Mouse (Mus musculus) kidney, adult 2 months (tissue): Measurements from ENCODE around the gene Rcl1. TPM values are rescaled to one million over a fixed set of nuclear protein-coding genes. Genes with fewer than 3 reads are reported as not detected.

Experiments
- DNase-seq: peaks from one replicate; pipeline ENCODE4 v3.0.0; 2021
- H3K27ac ChIP-seq: fragments of 200-500 bp; 2 replicates; pipeline ENCODE4 v1.5.1; 2012; ENCODE audit warnings: low read depth, low read length, control low read depth, inconsistent platforms; ENCODE audit not compliant: insufficient read depth
- H3K27me3 ChIP-seq: fragments of 200-500 bp; replicated peaks from 2 replicates; pipeline ENCODE4 v1.6.1; 2012; ENCODE audit warnings: mild to moderate bottlenecking, moderate library complexity, low read length, inconsistent platforms; ENCODE audit not compliant: control insufficient read depth, insufficient read depth
- H3K36me3 ChIP-seq: fragments of 200-500 bp; 2 replicates; pipeline ENCODE4 v1.6.1; 2012; ENCODE audit warnings: mild to moderate bottlenecking, moderate library complexity, low read length, inconsistent platforms; ENCODE audit not compliant: control insufficient read depth, insufficient read depth
- H3K4me1 ChIP-seq: fragments of 200-500 bp; 2 replicates; pipeline ENCODE4 v1.6.1; 2011; ENCODE audit warnings: low read length; ENCODE audit not compliant: control insufficient read depth, insufficient read depth
- H3K4me3 ChIP-seq: fragments of 200-500 bp; 2 replicates; pipeline ENCODE4 v1.5.1; 2011; ENCODE audit warnings: mild to moderate bottlenecking, low read depth, low read length, control low read depth; ENCODE audit not compliant: insufficient read depth
- CTCF ChIP-seq: fragments of 200-500 bp; conservative IDR thresholded peaks from 2 replicates; pipeline ENCODE4 v1.5.1; 2011; ENCODE audit warnings: low read depth, mild to moderate bottlenecking, control low read depth, low read length, moderate library complexity, mixed read lengths; ENCODE audit not compliant: insufficient read depth, insufficient read length
- POLR2A ChIP-seq: fragments of 200-500 bp; IDR thresholded peaks from one replicate; pipeline ENCODE4 v1.6.1; 2011; ENCODE audit warnings: low read depth, low read length, control low read depth
- WGBS: fragments of 180-500 bp; shearing (Covaris S2); methylation state at CpG from one replicate; pipeline ENCODE4 v1.1.7; 2018; 5-methylcytosine and 5-hydroxymethylcytosine counted together
- polyA plus RNA-seq: library from polyadenylated mRNA; depleted of rRNA; stranded (reverse); fragments of >200 nt; gene quantifications from 2 replicates; pipeline ENCODE4 v1.2.3, GENCODE M21; 2012

Rcl1 gene
- polyA plus RNA-seq, 1 experiment: 17.6 TPM

DNA sequence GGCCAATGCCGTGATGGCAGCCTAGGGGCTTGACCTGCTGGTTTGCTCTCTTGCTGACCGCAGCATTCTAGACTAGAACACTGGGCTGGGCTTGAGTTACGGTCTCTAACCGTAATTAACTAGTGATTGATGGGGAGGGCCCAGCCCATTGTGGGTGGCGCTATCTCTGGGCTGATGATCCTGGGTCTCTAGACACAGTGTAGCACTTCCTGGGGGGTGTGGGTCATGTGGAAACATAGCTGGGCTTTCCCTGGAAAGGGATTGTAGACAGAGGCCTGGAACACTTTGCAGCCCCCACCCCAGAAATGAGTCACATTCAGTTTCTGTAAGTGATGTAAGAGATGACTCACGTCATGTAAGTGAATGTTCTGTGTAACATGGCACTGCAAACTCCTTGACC lies 48.9 kb downstream of the Rcl1 start:
- DNase-seq: peak; percentile 17
- no peak overlapping the region for H3K27ac ChIP-seq

DNA sequence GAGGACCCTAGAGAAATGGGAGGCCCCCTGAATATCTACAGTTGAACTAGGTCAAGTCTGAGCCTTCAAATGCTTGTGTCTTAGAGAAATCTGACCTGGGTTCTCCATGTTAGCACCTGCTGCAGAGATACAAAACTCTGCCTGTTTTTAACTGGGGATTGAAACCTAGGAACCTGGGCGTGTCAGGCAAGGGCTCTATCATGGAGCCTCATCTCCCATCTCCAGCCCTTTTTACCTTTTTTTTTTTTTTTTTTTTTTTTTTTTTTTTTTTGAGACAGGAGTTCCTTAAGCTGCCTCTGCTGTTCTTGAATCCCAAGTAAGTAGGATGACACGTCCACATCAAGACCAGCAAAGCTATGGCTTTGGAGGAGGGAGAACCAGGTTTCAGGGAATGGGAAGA lies 50.3 kb downstream of the Rcl1 start:
- no peak overlapping the region for H3K27ac ChIP-seq
- 0 out of 2 replicates have a peak, but pooled peaks cover 3% of the 10 kb centered on the region for H3K4me1 ChIP-seq
- TF ChIP-seq POLR2A: no peak
- no peak for TF ChIP-seq CTCF
- H3K27me3 ChIP-seq: no peaks in the 10 kb centered on the region
- 89% methylated on average over 2 of the region's 2 CpGs for WGBS
- no peak for DNase-seq
- H3K36me3 ChIP-seq: no peaks in the 10 kb centered on the region
- no peak overlapping the region for H3K4me3 ChIP-seq

More for the DNA sequence above, 48.9 kb downstream of the Rcl1 start:
- Histone ChIP-seq H3K36me3 (no peaks in the 10 kb centered on the region), H3K4me1 (0 out of 2 replicates have a peak, but pooled peaks cover 3% of the 10 kb centered on the region), H3K4me3 (no peak overlapping the region), H3K27me3 (no peaks in the 10 kb centered on the region)
- TF ChIP-seq POLR2A (no peak), CTCF (no peak)
- WGBS: 48% methylated on average over 6 of the region's 6 CpGs

DNA sequence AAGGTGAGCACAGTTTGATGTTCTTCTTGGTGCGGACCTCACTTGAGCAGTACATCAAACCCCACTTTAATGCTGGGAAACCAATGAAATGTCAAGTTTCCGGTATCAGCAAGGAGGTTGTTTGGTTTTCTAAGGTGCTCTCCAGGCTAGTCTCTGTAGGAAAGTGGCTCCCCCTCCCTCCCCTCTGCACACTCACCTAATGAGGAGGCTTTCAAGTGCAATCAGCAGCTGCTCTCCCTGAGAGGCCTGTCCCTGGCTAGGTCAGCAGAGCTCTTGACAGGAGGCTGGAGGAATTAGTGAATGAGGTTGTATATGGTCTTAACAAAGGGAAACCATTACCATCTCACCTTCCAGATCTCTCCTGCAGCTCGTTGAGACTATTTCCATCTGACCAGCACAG lies 54.4 kb downstream of the Rcl1 start:
- no peak overlapping the region for H3K27ac ChIP-seq
- 77% methylated on average over 3 of the region's 3 CpGs for WGBS
- DNase-seq: no peak
- H3K27me3 ChIP-seq: no peaks in the 10 kb centered on the region
- no peaks in the 10 kb centered on the region for H3K4me1 ChIP-seq
- H3K4me3 ChIP-seq: no peak overlapping the region
- H3K36me3 ChIP-seq: no peaks in the 10 kb centered on the region
- TF ChIP-seq POLR2A (no peak), CTCF (no peak)

DNA sequence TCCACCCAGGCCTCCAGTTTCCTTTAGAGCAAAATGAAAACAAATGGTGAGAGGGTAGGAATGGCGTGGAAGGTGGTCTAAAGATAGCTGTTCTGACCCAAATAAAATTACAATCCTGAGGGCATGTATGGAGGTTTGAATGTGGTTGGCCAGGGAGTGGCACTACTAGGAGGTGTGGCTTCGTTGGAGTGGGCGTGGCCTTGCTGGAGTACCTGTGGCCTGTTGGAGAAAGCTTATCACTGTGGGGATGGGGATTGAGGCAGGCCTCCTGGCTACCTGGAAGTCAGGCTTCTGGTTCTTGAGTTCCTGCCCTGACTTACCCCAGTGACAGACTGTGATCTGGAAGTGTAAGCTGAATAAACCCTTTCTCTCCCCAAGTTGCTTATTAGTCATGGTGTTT lies 55.2 kb downstream of the Rcl1 start:
- H3K27me3 ChIP-seq: no peaks in the 10 kb centered on the region
- H3K27ac ChIP-seq: no peak overlapping the region
- TF ChIP-seq POLR2A: no peak
- TF ChIP-seq CTCF: no peak
- H3K36me3 ChIP-seq: no peaks in the 10 kb centered on the region
- H3K4me1 ChIP-seq: no peaks in the 10 kb centered on the region
- no peak for DNase-seq
- 72% methylated on average over 3 of the region's 3 CpGs for WGBS
- H3K4me3 ChIP-seq: no peak overlapping the region

DNA sequence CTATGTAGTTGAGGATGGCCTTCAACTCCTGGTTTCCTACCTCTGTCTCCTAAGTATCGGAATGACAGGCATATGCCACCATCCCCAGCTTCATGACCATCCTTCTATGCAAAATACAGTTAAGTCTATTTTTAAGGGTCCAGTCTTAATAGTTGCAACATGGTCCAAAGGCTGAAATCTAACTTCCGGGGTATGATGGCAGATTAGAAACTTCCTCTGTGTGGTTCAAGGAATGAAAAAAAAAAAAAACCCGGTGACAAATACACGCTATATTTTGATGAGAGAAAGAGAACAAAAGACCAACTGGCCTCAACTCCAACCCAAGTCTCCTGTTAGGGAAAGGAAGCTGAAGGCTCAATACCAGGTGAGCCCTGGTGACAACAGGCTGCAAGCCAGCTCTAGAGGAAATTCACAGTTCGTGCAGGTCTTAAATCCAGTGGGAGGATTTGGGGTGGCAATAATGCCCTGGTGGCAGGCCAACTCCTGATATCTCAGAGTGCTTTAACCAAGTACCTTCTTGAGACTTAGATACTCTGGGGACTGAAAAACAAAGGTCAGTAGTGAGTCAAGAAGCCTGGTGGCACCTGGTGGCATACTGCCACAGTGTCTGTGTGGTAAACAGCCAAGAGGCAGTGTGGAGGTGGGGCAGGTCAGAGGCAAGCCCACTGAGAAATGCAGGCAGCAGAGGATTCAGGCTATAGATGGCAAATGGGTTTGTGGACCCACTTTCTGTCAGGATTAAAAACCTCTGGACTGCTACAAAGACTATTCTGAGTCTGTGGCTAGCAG lies 56.7 kb downstream of the Rcl1 start:
- H3K4me1 ChIP-seq: no peaks in the 10 kb centered on the region
- TF ChIP-seq POLR2A (no peak), CTCF (no peak)
- WGBS: 88% methylated on average over 5 of the region's 5 CpGs
- no peak overlapping the region for H3K27ac ChIP-seq
- H3K4me3 ChIP-seq: no peak overlapping the region
- H3K36me3 ChIP-seq: no peaks in the 10 kb centered on the region
- DNase-seq: no peak
- H3K27me3 ChIP-seq: no peaks in the 10 kb centered on the region

DNA sequence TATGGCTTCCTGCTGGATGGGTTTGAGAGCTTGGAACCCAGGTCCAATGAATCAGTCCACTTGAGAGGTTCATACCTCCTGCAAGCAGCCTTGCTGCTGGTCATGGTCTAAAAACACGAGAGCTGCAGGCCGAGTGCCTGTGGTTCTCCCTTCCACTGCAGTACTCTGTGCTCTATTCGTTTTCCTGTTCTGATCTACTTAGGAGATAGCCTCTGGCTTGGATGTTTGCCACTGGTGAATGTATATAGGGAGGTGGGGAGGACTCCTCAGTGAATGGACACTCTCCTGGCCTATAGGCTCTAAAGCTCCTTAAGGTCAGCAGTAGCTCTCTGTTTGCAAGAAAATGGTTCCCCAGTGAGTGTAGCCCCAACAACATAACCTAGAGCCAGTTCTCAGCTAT lies 57.3 kb downstream of the Rcl1 start:
- 86% methylated on average over 3 of the region's 3 CpGs for WGBS
- TF ChIP-seq CTCF (no peak), POLR2A (no peak)
- no peak for DNase-seq
- no peak overlapping the region for H3K4me3 ChIP-seq
- H3K27ac ChIP-seq: no peak overlapping the region
- H3K4me1 ChIP-seq: no peaks in the 10 kb centered on the region
- H3K27me3 ChIP-seq: no peaks in the 10 kb centered on the region
- no peaks in the 10 kb centered on the region for H3K36me3 ChIP-seq

DNA sequence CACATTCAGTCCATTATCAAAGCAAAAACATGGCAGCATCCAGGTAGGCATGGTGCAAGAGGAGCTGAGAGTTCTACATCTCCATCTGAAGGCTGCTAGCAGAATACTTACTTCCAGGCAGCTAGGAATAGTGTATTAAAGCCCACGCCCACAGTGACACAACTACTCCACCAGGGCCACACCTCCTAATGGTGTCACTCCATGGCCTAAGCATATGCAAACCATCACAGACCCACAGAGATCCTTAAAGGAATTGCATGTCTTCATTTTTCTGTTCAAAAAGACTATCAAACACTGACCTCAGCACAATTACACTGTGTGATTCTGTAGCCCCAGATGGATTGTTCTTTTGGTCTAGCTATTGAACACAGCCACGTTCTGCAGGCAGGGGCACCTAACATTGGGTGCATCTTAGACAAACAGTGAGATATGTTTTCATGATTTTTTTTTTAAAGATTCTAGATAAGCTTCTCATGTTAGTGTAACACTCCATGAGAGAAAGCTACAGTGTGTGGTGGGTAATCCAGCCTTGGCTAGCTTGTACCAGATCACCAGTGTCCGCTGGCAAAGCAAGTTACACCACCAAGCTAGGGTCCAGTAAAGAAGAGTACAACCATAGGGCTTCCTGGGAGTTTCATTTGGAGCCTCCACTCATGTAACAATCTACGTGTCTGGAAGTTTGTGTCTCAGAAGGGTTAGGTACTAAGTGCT lies 62.8 kb downstream of the Rcl1 start:
- H3K27me3 ChIP-seq: no peaks in the 10 kb centered on the region
- TF ChIP-seq CTCF: no peak
- no peak for TF ChIP-seq POLR2A
- 91% methylated on average over 4 of the region's 4 CpGs for WGBS

More for the DNA sequence above, 62.8 kb downstream of the Rcl1 start:
- no peaks in the 10 kb centered on the region for H3K4me1 ChIP-seq
- no peak overlapping the region for H3K27ac ChIP-seq
- no peaks in the 10 kb centered on the region for H3K36me3 ChIP-seq
- DNase-seq: no peak
- H3K4me3 ChIP-seq: no peak overlapping the region
